Mouse (Mus musculus) heart, postnatal 36 days (tissue): ENCODE data around the gene Olfr668. TPM values are rescaled to one million over a fixed set of nuclear protein-coding genes. Genes with fewer than 3 reads are reported as not detected.
"Not testable (repeated sequence)": the region's sequence is repeated elsewhere in the genome, so short reads cannot be mapped to it uniquely, and the experiment has no call there.

Experiments
- DNase-seq, 2 experiments: peaks; one replicate each; pipeline ENCODE4 v3.0.0; 2021 to 2022
- intact Hi-C: fragments of 180-260 bp; cut with DNase I; formaldehyde crosslinking; loops from one replicate; pipeline ENCODE4 v1.15.1; 2025
- total RNA-seq, 2 experiments: library from RNA; stranded (reverse); gene quantifications; 2 replicates each; pipeline ENCODE4 v1.2.3; 2021

Gene Olfr668
- total RNA-seq, result not detected

- intact Hi-C loops, result no loop called here
- DNase-seq, result no peak
Measured at GRCm38 (mm10) chr7:104927957-104928356, at the start of gene Olfr668. TSS of gene Olfr668 (minus strand) at chr7:104928057.

- intact Hi-C loops, DNase-seq: not testable (repeated sequence)
Measured at GRCm38 (mm10) chr7:104972507-104972906, 44.6 kb upstream of the Olfr668 start.

- intact Hi-C loops, result no loop called here
- DNase-seq, result no peak
Measured at GRCm38 (mm10) chr7:104962520-104962919, 34.7 kb upstream of the Olfr668 start, which contains the start of gene Olfr670. TSS of gene Olfr670 (minus strand) at chr7:104962620.

- DNase-seq, intact Hi-C loops: not testable (repeated sequence)
Measured at GRCm38 (mm10) chr7:104950234-104950633, 22.4 kb upstream of the Olfr668 start.

GRCm38 (mm10) chr7:104933940-104934339 lies 6.1 kb upstream of the Olfr668 start, which contains the start of gene Olfr669:
TSS of gene Olfr669 (plus strand) at chr7:104934240.
- intact Hi-C loops, result no loop called here
- no peak for DNase-seq

GRCm38 (mm10) chr7:104921382-104921781 lies 6.5 kb downstream of the Olfr668 start, which contains the start of gene Olfr667:
TSS of gene Olfr667 (minus strand) at chr7:104921482.
- intact Hi-C loops, result no loop called here

GRCm38 (mm10) chr7:104895852-104896251 lies 32.0 kb downstream of the Olfr668 start, which contains the start of gene Olfr666:
TSS of gene Olfr666 (minus strand) at chr7:104895952.
- no peak for DNase-seq
- intact Hi-C loops, result no loop called here

More at GRCm38 (mm10) chr7:104921382-104921781, 6.5 kb downstream of the Olfr668 start, which contains the start of gene Olfr667:
- no peak for DNase-seq

- intact Hi-C loops, result no loop called here
Measured at GRCm38 (mm10) chr7:104877731-104878130, 50.1 kb downstream of the Olfr668 start, which contains the start of gene Olfr665. TSS of gene Olfr665 (plus strand) at chr7:104878031.

More at GRCm38 (mm10) chr7:104877731-104878130, 50.1 kb downstream of the Olfr668 start, which contains the start of gene Olfr665:
- DNase-seq, result no peak

Other genes with a start within 250 kb of the Olfr668 start
- gene Olfr661, start 241.6 kb downstream of the Olfr668 start, total RNA-seq, result not detected
- not detected for gene Usp17le, start 150.6 kb downstream of the Olfr668 start, total RNA-seq
- not detected for gene Usp17lb, start 85.5 kb downstream of the Olfr668 start, total RNA-seq
- gene Usp17la, start 71.0 kb downstream of the Olfr668 start, total RNA-seq, result not detected
- gene Olfr665, start 50.0 kb downstream of the Olfr668 start, total RNA-seq, result not detected
- gene Olfr666, start 32.1 kb downstream of the Olfr668 start, total RNA-seq, result not detected
- not detected for gene Olfr667, start 6.6 kb downstream of the Olfr668 start, total RNA-seq
- not detected for gene Olfr669, start 6.2 kb upstream of the Olfr668 start, total RNA-seq
- gene Olfr670, start 34.6 kb upstream of the Olfr668 start, total RNA-seq, result not detected
- gene Olfr671, start 51.1 kb upstream of the Olfr668 start, total RNA-seq, result not detected
- not detected for gene Olfr672, start 74.0 kb upstream of the Olfr668 start, total RNA-seq
- not detected for gene Olfr675, start 100.4 kb upstream of the Olfr668 start, total RNA-seq
- not detected for gene Olfr676, start 104.6 kb upstream of the Olfr668 start, total RNA-seq
- not detected for gene Olfr677, start 123.3 kb upstream of the Olfr668 start, total RNA-seq
- gene Olfr678, start 136.4 kb upstream of the Olfr668 start, total RNA-seq, result not detected
- not detected for gene Olfr679, start 153.1 kb upstream of the Olfr668 start, total RNA-seq
- gene Olfr680-ps1, start 164.8 kb upstream of the Olfr668 start, total RNA-seq, result not detected
- not detected for gene Olfr681, start 188.8 kb upstream of the Olfr668 start, total RNA-seq
- gene Olfr683, start 219.0 kb upstream of the Olfr668 start, total RNA-seq, result not detected
- not detected for gene Olfr684, start 235.6 kb upstream of the Olfr668 start, total RNA-seq